Mouse (Mus musculus): ENCODE measurements at regions not wholly inside any gene's neighbourhood (a gene's known extent, or its start where the extent isn't known, plus 50 kb on each side); places are given as distances from the start of the nearest gene placed in this dataset.
A peak's percentile ranks its signal among the peaks of the same experiment; 100 is the strongest.

DNA sequence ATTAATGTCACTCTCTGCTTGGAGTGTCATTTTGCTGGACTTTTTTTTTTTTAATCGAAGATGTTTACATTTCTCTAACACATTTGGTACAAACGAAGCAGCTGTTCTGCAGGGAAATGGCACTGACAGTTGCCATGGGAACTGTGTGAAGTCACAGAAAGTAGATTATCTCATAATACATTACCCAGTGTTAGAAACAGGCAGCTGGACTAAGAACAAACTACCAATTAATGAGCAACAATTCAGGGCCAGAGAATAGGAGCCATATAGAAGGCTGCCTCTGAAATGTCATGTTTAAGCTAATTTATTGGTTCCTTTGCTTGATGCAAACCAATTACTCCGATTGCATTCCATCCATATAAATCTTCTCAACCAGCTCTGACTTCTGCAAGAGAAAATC is 159.3 kb upstream of the Large1 start:
- H3K9ac ChIP-seq: no peak overlapping the region
- no peak overlapping the region for H3K4me2 ChIP-seq (ENCODE audit: low read depth)
- no peaks in the 10 kb centered on the region for H3K27me3 ChIP-seq (ENCODE audit: insufficient read depth, low read length)
- H3K4me1 ChIP-seq (ENCODE audit: insufficient read depth): no peaks in the 10 kb centered on the region
- TF ChIP-seq CTCF (IDR thresholded peaks at IDR 0.05; ENCODE audit: low read depth): no peak
- H3K36me3 ChIP-seq (ENCODE audit: insufficient read depth): no peaks in the 10 kb centered on the region
- 18% methylated on average over 3 of the region's 3 CpGs for WGBS
- ATAC-seq (peak; percentile 93), DNase-seq (peak; percentile 67)
- no peaks in the 10 kb centered on the region for H3K9me3 ChIP-seq (ENCODE audit: low read length)
- no peak overlapping the region for H3K4me3 ChIP-seq (ENCODE audit: low read depth, low read length)
- H3K27ac ChIP-seq (ENCODE audit: low read depth, low read length): no peak overlapping the region

All from forebrain, postnatal 0 days (tissue).